15 mouse cellular contexts compared by ENCODE assay signal in genomic region chr1:63776396-63776795, GRCm38 (mm10). TPM values are rescaled to one million over a fixed set of nuclear protein-coding genes. Genes with fewer than 3 reads are reported as not detected.
"Had no signal": no experiment of that assay in that cellular context is flagged by ENCODE, and none has a peak within 500 bp of the region (broad histone marks: within the 10 kb centered on the region; RNA-seq: fewer than 3 reads in every experiment).

No protein-coding gene starts in this region.

- H3K4me2 ChIP-seq: limb, embryonic 15.5 days; liver, embryonic 12.5 days; midbrain, embryonic 12.5 days; neural tube, embryonic 12.5 days had no signal

- H3K27me3 ChIP-seq: limb, embryonic 15.5 days; liver, embryonic 12.5 days; midbrain, embryonic 12.5 days; neural tube, embryonic 12.5 days had no signal

- H3K4me1 ChIP-seq: limb, embryonic 15.5 days; liver, embryonic 12.5 days; midbrain, embryonic 12.5 days; neural tube, embryonic 12.5 days had no signal

- ATAC-seq: liver, embryonic 12.5 days had no signal

- H3K36me3 ChIP-seq: limb, embryonic 15.5 days; liver, embryonic 12.5 days; midbrain, embryonic 12.5 days; neural tube, embryonic 12.5 days had no signal

- H3K27ac ChIP-seq: layer of hippocampus, adult 2 months; limb, embryonic 15.5 days; liver, embryonic 12.5 days; midbrain, embryonic 12.5 days; neural tube, embryonic 12.5 days; stomach, postnatal 0 days had no signal

- H3K9me3 ChIP-seq: limb, embryonic 15.5 days; liver, embryonic 12.5 days; neural tube, embryonic 12.5 days had no signal

- DNase-seq: kidney, adult 2 months; kidney, postnatal 4 days; thymus, postnatal 14 days had no signal

- H3K9ac ChIP-seq: limb, embryonic 15.5 days; liver, embryonic 12.5 days; midbrain, embryonic 12.5 days; neural tube, embryonic 12.5 days had no signal

- H3K4me3 ChIP-seq: layer of hippocampus, adult 2 months; limb, embryonic 15.5 days; liver, embryonic 12.5 days; midbrain, embryonic 12.5 days; neural tube, embryonic 12.5 days had no signal

RNA-seq across cellular contexts. Expression of gene 4933402D24Rik, which starts 7.3 kb away (rescaled TPM):
- total RNA-seq: layer of hippocampus, adult 2 months; megakaryocyte-erythroid progenitor cell, adult 5-6 weeks; neutrophil, adult 5-6 weeks had no signal
- polyA plus RNA-seq: kidney, adult 2 months; kidney, embryonic 16.5 days; liver, embryonic 12.5 days; liver, embryonic 16.5 days; lung, embryonic 16.5 days; stomach, postnatal 0 days; urinary bladder, adult 2 months had no signal

RNA-seq across cellular contexts. Expression of gene Mdh1b, which starts 46.3 kb away (rescaled TPM):
- total RNA-seq: megakaryocyte-erythroid progenitor cell, adult 5-6 weeks; neutrophil, adult 5-6 weeks had no signal
- polyA plus RNA-seq: limb, embryonic 15.5 days; liver, embryonic 16.5 days; stomach, postnatal 0 days; urinary bladder, adult 2 months had no signal
